Mouse (Mus musculus): ENCODE results near the gene Sf3b3. TPM values are rescaled to one million over a fixed set of nuclear protein-coding genes. Genes with fewer than 3 reads are reported as not detected.

Gene Sf3b3
- polyA plus RNA-seq (2016; fragmentation: Nextera tagmentation; extraction: Ambion mirVana), result 106 and 110 TPM in 2 replicates

- no peaks in the 10 kb centered on the region for H3K9me3 ChIP-seq (replicated peaks)
- H3K4me3 ChIP-seq, result peak within 1 kb of the TSS; percentile 99
- H3K4me2 ChIP-seq, result peak within 1 kb of the TSS; percentile 80
- H3K27ac ChIP-seq (ENCODE audit: poor library complexity, severe bottlenecking), result peak within 1 kb of the TSS; percentile 82
- peaks cover 20% of the 10 kb centered on the region for H3K4me1 ChIP-seq (replicated peaks)
- no peaks in the 10 kb centered on the region for H3K27me3 ChIP-seq (replicated peaks)
- WGBS, result under 1% methylated on average over 53 of the region's 53 CpGs
- peak; percentile 90 for ATAC-seq (ENCODE audit: insufficient number of reproducible peaks, low FRiP score)
- H3K9ac ChIP-seq, result peak within 1 kb of the TSS; percentile 94
- peaks cover 48% of the 10 kb centered on the region for H3K36me3 ChIP-seq
Observed at GRCm38 (mm10) chr8:110846405-110847170, at the start of gene Sf3b3, which contains the start of gene Cog4. Sf3b3 (minus strand) TSS chr8:110846787. Cog4 (plus strand) TSS chr8:110846600.

GRCm38 (mm10) chr8:110895812-110896211 is 49.2 kb upstream of the Sf3b3 start:
- no peak overlapping the region for H3K4me2 ChIP-seq
- H3K4me1 ChIP-seq (replicated peaks), result no peaks in the 10 kb centered on the region
- H3K9me3 ChIP-seq (replicated peaks), result no peaks in the 10 kb centered on the region
- no peak for ATAC-seq (ENCODE audit: insufficient number of reproducible peaks, low FRiP score)
- H3K9ac ChIP-seq, result no peak overlapping the region
- H3K36me3 ChIP-seq, result peaks cover 51% of the 10 kb centered on the region
- H3K27me3 ChIP-seq (replicated peaks), result no peaks in the 10 kb centered on the region
- no peak overlapping the region for H3K4me3 ChIP-seq
- no peak overlapping the region for H3K27ac ChIP-seq (ENCODE audit: poor library complexity, severe bottlenecking)
- 93% methylated on average over 13 of the region's 13 CpGs for WGBS

GRCm38 (mm10) chr8:110895254-110895653 is 48.7 kb upstream of the Sf3b3 start:
- Histone ChIP-seq H3K4me3 (no peak overlapping the region), H3K4me1 (replicated peaks) (peaks cover 2% of the 10 kb centered on the region; the same call in 1 of the 2 replicates), H3K27me3 (replicated peaks) (no peaks in the 10 kb centered on the region), H3K27ac (ENCODE audit: poor library complexity, severe bottlenecking) (no peak overlapping the region), H3K4me2 (no peak overlapping the region), H3K9me3 (replicated peaks) (no peaks in the 10 kb centered on the region), H3K36me3 (peaks cover 56% of the 10 kb centered on the region), H3K9ac (no peak overlapping the region)
- 66% methylated on average over 9 of the region's 9 CpGs for WGBS
- no peak for ATAC-seq (ENCODE audit: insufficient number of reproducible peaks, low FRiP score)

GRCm38 (mm10) chr8:110894851-110895250 is 48.3 kb upstream of the Sf3b3 start:
- no peak overlapping the region for H3K4me2 ChIP-seq
- H3K9me3 ChIP-seq (replicated peaks), result no peaks in the 10 kb centered on the region
- peaks cover 6% of the 10 kb centered on the region for H3K4me1 ChIP-seq (replicated peaks)
- WGBS, result 79% methylated on average over 10 of the region's 10 CpGs
- no peak overlapping the region for H3K27ac ChIP-seq (ENCODE audit: poor library complexity, severe bottlenecking)
- ATAC-seq (ENCODE audit: insufficient number of reproducible peaks, low FRiP score), result no peak
- H3K27me3 ChIP-seq (replicated peaks), result no peaks in the 10 kb centered on the region
- no peak overlapping the region for H3K4me3 ChIP-seq
- peaks cover 58% of the 10 kb centered on the region for H3K36me3 ChIP-seq
- H3K9ac ChIP-seq, result no peak overlapping the region

- ATAC-seq (ENCODE audit: insufficient number of reproducible peaks, low FRiP score), result no peak
- H3K36me3 ChIP-seq, result peaks cover 57% of the 10 kb centered on the region
Observed at GRCm38 (mm10) chr8:110892913-110893312, 46.3 kb upstream of the Sf3b3 start.

GRCm38 (mm10) chr8:110892040-110892439 is 45.5 kb upstream of the Sf3b3 start:
- Histone ChIP-seq H3K27me3 (replicated peaks) (no peaks in the 10 kb centered on the region), H3K4me1 (replicated peaks) (peaks cover 8% of the 10 kb centered on the region), H3K4me2 (no peak overlapping the region), H3K4me3 (no peak overlapping the region), H3K27ac (ENCODE audit: poor library complexity, severe bottlenecking) (no peak overlapping the region), H3K36me3 (peaks cover 57% of the 10 kb centered on the region), H3K9ac (no peak overlapping the region), H3K9me3 (replicated peaks) (no peaks in the 10 kb centered on the region)
- ATAC-seq (ENCODE audit: insufficient number of reproducible peaks, low FRiP score), result no peak
- 83% methylated on average over 7 of the region's 7 CpGs for WGBS

More at GRCm38 (mm10) chr8:110892913-110893312, 46.3 kb upstream of the Sf3b3 start:
- Histone ChIP-seq H3K4me1 (replicated peaks) (peaks cover 8% of the 10 kb centered on the region), H3K27ac (ENCODE audit: poor library complexity, severe bottlenecking) (no peak overlapping the region), H3K9ac (no peak overlapping the region), H3K27me3 (replicated peaks) (no peaks in the 10 kb centered on the region), H3K4me2 (no peak overlapping the region), H3K9me3 (replicated peaks) (no peaks in the 10 kb centered on the region), H3K4me3 (no peak overlapping the region)
- WGBS, result 92% methylated on average over 2 of the region's 2 CpGs

GRCm38 (mm10) chr8:110889904-110890470 is 43.4 kb upstream of the Sf3b3 start:
- Histone ChIP-seq H3K9ac (no peak overlapping the region), H3K27ac (ENCODE audit: poor library complexity, severe bottlenecking) (0 out of 2 replicates have a peak overlapping the region, but pooled peaks have one; percentile 5), H3K36me3 (peaks cover 74% of the 10 kb centered on the region), H3K4me1 (replicated peaks) (peaks cover 8% of the 10 kb centered on the region), H3K27me3 (replicated peaks) (no peaks in the 10 kb centered on the region), H3K9me3 (replicated peaks) (no peaks in the 10 kb centered on the region), H3K4me3 (no peak overlapping the region), H3K4me2 (no peak overlapping the region)
- 53% methylated on average over 12 of the region's 12 CpGs for WGBS
- no peak for ATAC-seq (ENCODE audit: insufficient number of reproducible peaks, low FRiP score)

- no peak overlapping the region for H3K4me2 ChIP-seq
- peaks cover 75% of the 10 kb centered on the region for H3K36me3 ChIP-seq
- H3K9me3 ChIP-seq (replicated peaks), result no peaks in the 10 kb centered on the region
- H3K27ac ChIP-seq (ENCODE audit: poor library complexity, severe bottlenecking), result no peak overlapping the region
- WGBS, result 82% methylated on average over 16 of the region's 16 CpGs
- H3K4me1 ChIP-seq (replicated peaks), result peaks cover 8% of the 10 kb centered on the region
- no peak overlapping the region for H3K9ac ChIP-seq
- no peaks in the 10 kb centered on the region for H3K27me3 ChIP-seq (replicated peaks)
- no peak for ATAC-seq (ENCODE audit: insufficient number of reproducible peaks, low FRiP score)
- H3K4me3 ChIP-seq, result no peak overlapping the region
Observed at GRCm38 (mm10) chr8:110888860-110889259, 42.3 kb upstream of the Sf3b3 start.

GRCm38 (mm10) chr8:110888441-110888840 is 41.9 kb upstream of the Sf3b3 start:
- peaks cover 8% of the 10 kb centered on the region for H3K4me1 ChIP-seq (replicated peaks)
- no peaks in the 10 kb centered on the region for H3K27me3 ChIP-seq (replicated peaks)
- ATAC-seq (ENCODE audit: insufficient number of reproducible peaks, low FRiP score), result no peak
- no peak overlapping the region for H3K27ac ChIP-seq (ENCODE audit: poor library complexity, severe bottlenecking)
- H3K9ac ChIP-seq, result no peak overlapping the region
- H3K36me3 ChIP-seq, result peaks cover 78% of the 10 kb centered on the region
- WGBS, result 89% methylated on average over 8 of the region's 8 CpGs
- no peak overlapping the region for H3K4me3 ChIP-seq
- no peak overlapping the region for H3K4me2 ChIP-seq
- H3K9me3 ChIP-seq (replicated peaks), result no peaks in the 10 kb centered on the region

GRCm38 (mm10) chr8:110887551-110887950 is 41.0 kb upstream of the Sf3b3 start:
- WGBS, result 88% methylated on average over 10 of the region's 10 CpGs
- H3K36me3 ChIP-seq, result peaks cover 78% of the 10 kb centered on the region
- no peaks in the 10 kb centered on the region for H3K9me3 ChIP-seq (replicated peaks)
- no peak overlapping the region for H3K27ac ChIP-seq (ENCODE audit: poor library complexity, severe bottlenecking)
- no peak overlapping the region for H3K9ac ChIP-seq
- H3K4me3 ChIP-seq, result no peak overlapping the region
- no peak overlapping the region for H3K4me2 ChIP-seq
- no peak for ATAC-seq (ENCODE audit: insufficient number of reproducible peaks, low FRiP score)
- no peaks in the 10 kb centered on the region for H3K27me3 ChIP-seq (replicated peaks)
- peaks cover 8% of the 10 kb centered on the region for H3K4me1 ChIP-seq (replicated peaks)

- Histone ChIP-seq H3K4me3 (no peak overlapping the region), H3K4me2 (no peak overlapping the region), H3K4me1 (replicated peaks) (peaks cover 8% of the 10 kb centered on the region), H3K27me3 (replicated peaks) (no peaks in the 10 kb centered on the region), H3K27ac (ENCODE audit: poor library complexity, severe bottlenecking) (no peak overlapping the region), H3K9me3 (replicated peaks) (no peaks in the 10 kb centered on the region), H3K36me3 (peaks cover 83% of the 10 kb centered on the region), H3K9ac (no peak overlapping the region)
- no peak for ATAC-seq (ENCODE audit: insufficient number of reproducible peaks, low FRiP score)
- 75% methylated on average over 3 of the region's 3 CpGs for WGBS
Observed at GRCm38 (mm10) chr8:110886634-110887033, 40.0 kb upstream of the Sf3b3 start.
